Mouse (Mus musculus) liver, embryonic 11.5 days (tissue): ENCODE measurements around the gene Kif26a. TPM values are rescaled to one million over a fixed set of nuclear protein-coding genes. Genes with fewer than 3 reads are reported as not detected.

ENCODE experiments used
- ATAC-seq: fragments of 200-750 bp; cut with Nextera tagmentation; replicated peaks from 2 replicates; pipeline ENCODE4 v1.8.0; 2017; ENCODE audit warnings: moderate number of reproducible peaks, mild to moderate bottlenecking, moderate TSS enrichment, moderate library complexity; ENCODE audit not compliant: low FRiP score
- DNase-seq: peaks from one replicate; pipeline ENCODE4 v3.0.0-alpha.2; 2017; ENCODE audit warnings: low spot score
- H3K27ac ChIP-seq: fragments of 300-500 bp; sonication (generic); 2 replicates; pipeline ENCODE4 v1.5.1; 2014; ENCODE audit warnings: mild to moderate bottlenecking, low read depth, low read length, control low read depth
- H3K27me3 ChIP-seq: fragments of 300-500 bp; sonication (generic); replicated peaks from 2 replicates; pipeline ENCODE4 v1.6.1; 2014; ENCODE audit warnings: low read length, mixed read lengths; ENCODE audit not compliant: control insufficient read depth, insufficient read depth
- H3K36me3 ChIP-seq: fragments of 300-500 bp; sonication (generic); 2 replicates; pipeline ENCODE4 v1.6.1; 2014; ENCODE audit warnings: mild to moderate bottlenecking, low read length, moderate library complexity, mixed read lengths; ENCODE audit not compliant: control insufficient read depth, insufficient read depth
- H3K4me1 ChIP-seq: fragments of 300-500 bp; sonication (generic); replicated peaks from 2 replicates; pipeline ENCODE4 v1.6.1; 2014; ENCODE audit warnings: low read length, mixed read lengths; ENCODE audit not compliant: control insufficient read depth, insufficient read depth
- H3K4me2 ChIP-seq: fragments of 300-500 bp; sonication (generic); 2 replicates; pipeline ENCODE4 v1.6.1; 2014; ENCODE audit warnings: mild to moderate bottlenecking, control low read depth, moderate library complexity
- H3K4me3 ChIP-seq: fragments of 300-500 bp; sonication (generic); 2 replicates; pipeline ENCODE4 v1.5.1; 2014; ENCODE audit warnings: low read depth, low read length, control low read depth
- H3K9ac ChIP-seq: fragments of 300-500 bp; sonication (generic); 2 replicates; pipeline ENCODE4 v1.6.1; 2014; ENCODE audit warnings: low read depth, low read length, control low read depth
- H3K9me3 ChIP-seq: fragments of 300-500 bp; sonication (generic); 2 replicates; pipeline ENCODE4 v1.6.1; 2016; ENCODE audit warnings: low read length, inconsistent platforms, mixed read lengths; ENCODE audit not compliant: control insufficient read depth
- WGBS: fragments of 180-500 bp; shearing (Covaris S2); extraction: QIAGEN DNeasy Blood & Tissue Kit; methylation state at CpG from one replicate; pipeline ENCODE4 v1.1.7; 2014; 5-methylcytosine and 5-hydroxymethylcytosine counted together
- polyA plus RNA-seq: library from polyadenylated mRNA; unstranded; fragments of >200 nt; fragmentation: Nextera tagmentation; extraction: Ambion mirVana; gene quantifications from 2 replicates; pipeline ENCODE4 v1.2.1, GENCODE M21; 2014

The Kif26a gene
- polyA plus RNA-seq, 1 experiment from 2014 or later: 0.59 TPM

DNA sequence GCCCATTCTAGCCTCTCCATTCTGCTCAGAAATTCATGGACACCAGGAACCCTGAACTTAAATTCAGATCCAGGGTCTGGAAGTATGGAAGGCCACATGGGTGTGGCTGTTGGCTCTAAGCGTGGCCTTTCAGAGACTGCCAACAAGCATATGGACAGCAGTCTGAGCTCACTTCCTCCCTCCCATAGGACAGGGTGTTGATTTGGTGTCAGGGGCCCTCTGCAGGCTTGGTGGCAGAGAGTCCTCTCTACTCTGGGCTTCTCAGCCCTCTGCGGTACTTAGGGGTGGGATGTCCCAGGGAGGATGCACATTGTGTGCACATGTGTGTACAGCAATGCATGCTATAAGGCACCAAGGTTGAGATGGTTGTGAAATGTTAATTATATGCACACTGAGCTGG, 54.0 kb downstream of the Kif26a start:
- Histone ChIP-seq H3K27me3 (peaks cover 3% of the 10 kb centered on the region; the same call in 1 of the 2 replicates), H3K36me3 (no peaks in the 10 kb centered on the region), H3K9me3 (no peaks in the 10 kb centered on the region), H3K9ac (no peak overlapping the region), H3K4me2 (no peak overlapping the region), H3K4me1 (no peaks in the 10 kb centered on the region), H3K4me3 (no peak overlapping the region), H3K27ac (no peak overlapping the region)
- no peak for ATAC-seq
- WGBS: 58% methylated on average over 2 of the region's 2 CpGs
- no peak for DNase-seq

- Histone ChIP-seq H3K36me3 (no peaks in the 10 kb centered on the region), H3K4me2 (no peak overlapping the region), H3K4me3 (no peak overlapping the region), H3K9me3 (no peaks in the 10 kb centered on the region), H3K27ac (no peak overlapping the region), H3K27me3 (0 out of 2 replicates have a peak, but pooled peaks cover 4% of the 10 kb centered on the region), H3K4me1 (no peaks in the 10 kb centered on the region), H3K9ac (no peak overlapping the region)
- DNase-seq (no peak), ATAC-seq (no peak)
- 77% methylated on average over 2 of the region's 2 CpGs for WGBS
Observed at GRCm38 (mm10) chr12:112207163-112207562, 61.2 kb downstream of the Kif26a start.

- Histone ChIP-seq H3K27me3 (0 out of 2 replicates have a peak, but pooled peaks cover 4% of the 10 kb centered on the region), H3K9me3 (no peaks in the 10 kb centered on the region), H3K36me3 (no peaks in the 10 kb centered on the region), H3K9ac (no peak overlapping the region), H3K4me1 (no peaks in the 10 kb centered on the region), H3K4me3 (no peak overlapping the region), H3K4me2 (no peak overlapping the region), H3K27ac (no peak overlapping the region)
- 61% methylated on average over 4 of the region's 4 CpGs for WGBS
- DNase-seq (no peak), ATAC-seq (no peak)
Observed at GRCm38 (mm10) chr12:112207734-112208133, 61.7 kb downstream of the Kif26a start.

- Histone ChIP-seq H3K27me3 (0 out of 2 replicates have a peak, but pooled peaks cover 6% of the 10 kb centered on the region), H3K4me1 (no peaks in the 10 kb centered on the region), H3K9me3 (no peaks in the 10 kb centered on the region), H3K4me2 (no peak overlapping the region), H3K9ac (no peak overlapping the region), H3K4me3 (no peak overlapping the region), H3K36me3 (no peaks in the 10 kb centered on the region), H3K27ac (no peak overlapping the region)
- WGBS: 71% methylated on average over 12 of the region's 13 CpGs
- ATAC-seq: no peak
- no peak for DNase-seq
Observed at GRCm38 (mm10) chr12:112210622-112211021, 64.6 kb downstream of the Kif26a start.

- Histone ChIP-seq H3K27ac (no peak overlapping the region), H3K27me3 (0 out of 2 replicates have a peak, but pooled peaks cover 6% of the 10 kb centered on the region), H3K4me3 (no peak overlapping the region), H3K4me2 (no peak overlapping the region), H3K36me3 (no peaks in the 10 kb centered on the region), H3K9me3 (no peaks in the 10 kb centered on the region), H3K4me1 (no peaks in the 10 kb centered on the region), H3K9ac (no peak overlapping the region)
- ATAC-seq: no peak
- DNase-seq: no peak
- 45% methylated on average over 13 of the region's 13 CpGs for WGBS
Observed at GRCm38 (mm10) chr12:112214441-112214857, 68.4 kb downstream of the Kif26a start.

DNA sequence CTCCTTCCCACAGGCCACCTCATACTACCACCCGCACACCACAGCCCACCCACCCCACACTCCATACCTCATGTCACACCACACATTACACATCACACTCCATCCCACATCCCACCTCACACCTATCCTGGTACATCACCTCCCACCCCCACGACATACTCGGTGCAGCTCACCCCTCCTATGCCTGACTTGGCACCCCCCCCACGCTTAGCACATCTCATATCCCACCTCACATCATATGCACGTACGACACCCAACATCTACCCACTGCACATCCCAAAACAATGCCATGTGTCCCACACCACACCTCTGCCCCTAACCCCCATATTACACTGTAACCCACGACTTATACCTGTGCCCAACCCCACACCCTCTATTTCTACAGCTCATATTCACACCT, 69.5 kb downstream of the Kif26a start:
- no peak overlapping the region for H3K4me2 ChIP-seq
- DNase-seq: no peak
- no peaks in the 10 kb centered on the region for H3K4me1 ChIP-seq
- no peak overlapping the region for H3K27ac ChIP-seq
- H3K27me3 ChIP-seq: 0 out of 2 replicates have a peak, but pooled peaks cover 2% of the 10 kb centered on the region
- no peaks in the 10 kb centered on the region for H3K9me3 ChIP-seq
- WGBS: 82% methylated on average over 7 of the region's 7 CpGs
- no peak overlapping the region for H3K4me3 ChIP-seq
- no peak overlapping the region for H3K9ac ChIP-seq
- no peaks in the 10 kb centered on the region for H3K36me3 ChIP-seq
- no peak; the same call in 1 of the 2 replicates for ATAC-seq

DNA sequence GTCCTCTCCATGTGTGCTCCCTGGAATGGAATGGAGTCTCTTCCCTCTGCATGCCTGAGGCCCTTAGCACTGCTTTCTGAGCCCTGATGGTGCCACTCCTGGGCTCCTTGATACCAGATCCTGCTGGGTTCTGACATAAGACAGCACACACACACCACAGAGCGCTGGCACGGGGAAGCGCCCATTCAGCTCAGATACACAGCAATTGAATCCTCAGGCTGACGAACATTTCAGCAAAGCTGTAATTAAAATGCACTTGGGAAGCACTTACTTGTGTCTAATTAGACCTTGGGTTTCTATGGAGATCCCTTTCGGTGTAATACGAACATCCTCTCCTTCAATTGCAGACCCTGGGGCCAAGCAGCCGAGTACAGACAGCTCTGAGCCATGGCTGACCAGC, 71.0 kb downstream of the Kif26a start:
- ATAC-seq (no peak), DNase-seq (no peak)
- H3K4me1 ChIP-seq: no peaks in the 10 kb centered on the region

DNA sequence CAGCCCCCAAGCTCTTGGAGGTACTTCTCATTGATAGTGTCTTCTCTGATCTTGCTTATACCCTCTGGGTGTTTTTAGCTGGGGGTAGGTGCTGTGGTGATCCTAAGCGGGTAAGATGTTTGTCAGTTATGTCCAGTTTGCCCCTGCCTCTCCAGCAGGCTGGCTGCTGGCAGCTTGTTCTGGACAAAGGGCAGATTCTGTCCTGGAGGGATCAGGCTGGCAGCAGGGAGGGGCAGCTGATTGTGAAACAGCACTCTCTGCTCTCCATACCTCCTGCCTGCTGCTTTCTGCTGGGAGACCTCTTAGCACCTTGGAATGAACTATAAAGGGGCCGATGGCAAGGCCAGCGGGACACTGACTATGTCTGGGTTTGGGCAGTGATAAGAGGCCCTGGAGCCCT, 71.7 kb downstream of the Kif26a start:
- H3K27me3 ChIP-seq: 0 out of 2 replicates have a peak, but pooled peaks cover 2% of the 10 kb centered on the region
- H3K4me1 ChIP-seq: no peaks in the 10 kb centered on the region
- no peak for DNase-seq
- H3K4me2 ChIP-seq: no peak overlapping the region
- no peak for ATAC-seq
- H3K9me3 ChIP-seq: no peaks in the 10 kb centered on the region
- no peak overlapping the region for H3K27ac ChIP-seq
- WGBS: 41% methylated on average over 3 of the region's 3 CpGs
- no peak overlapping the region for H3K4me3 ChIP-seq
- H3K9ac ChIP-seq: no peak overlapping the region
- H3K36me3 ChIP-seq: no peaks in the 10 kb centered on the region

More for the DNA sequence above, 71.0 kb downstream of the Kif26a start:
- no peak overlapping the region for H3K9ac ChIP-seq
- no peak overlapping the region for H3K4me2 ChIP-seq
- H3K27me3 ChIP-seq: 0 out of 2 replicates have a peak, but pooled peaks cover 2% of the 10 kb centered on the region
- no peak overlapping the region for H3K27ac ChIP-seq
- H3K4me3 ChIP-seq: no peak overlapping the region
- H3K36me3 ChIP-seq: no peaks in the 10 kb centered on the region
- WGBS: 72% methylated on average over 7 of the region's 7 CpGs
- no peaks in the 10 kb centered on the region for H3K9me3 ChIP-seq

DNA sequence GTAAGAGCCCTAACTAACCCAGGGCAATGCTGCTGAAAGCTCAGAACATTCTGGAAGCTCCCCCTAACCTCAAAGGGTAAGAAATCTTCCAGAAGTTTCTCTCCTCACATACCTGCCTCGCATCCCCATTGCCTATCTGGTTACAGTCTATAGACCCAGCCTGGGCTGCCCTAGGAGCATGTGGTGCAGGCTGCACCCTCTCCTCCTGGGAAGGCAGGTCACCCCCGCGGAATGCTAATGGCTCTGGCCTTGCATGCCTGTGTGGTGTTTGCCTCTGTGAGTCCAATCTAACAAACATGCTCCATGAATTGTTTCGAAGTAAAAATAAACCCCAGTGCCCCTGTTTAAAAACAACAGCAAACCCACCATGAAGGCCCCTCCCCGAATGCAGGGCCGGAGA, 75.3 kb downstream of the Kif26a start:
- H3K4me1 ChIP-seq: 0 out of 2 replicates have a peak, but pooled peaks cover 5% of the 10 kb centered on the region
- H3K9me3 ChIP-seq: no peaks in the 10 kb centered on the region
- 62% methylated on average over 6 of the region's 6 CpGs for WGBS
- ATAC-seq (no peak), DNase-seq (no peak)
- no peaks in the 10 kb centered on the region for H3K36me3 ChIP-seq
- H3K4me3 ChIP-seq: no peak overlapping the region
- H3K27me3 ChIP-seq: no peaks in the 10 kb centered on the region
- H3K9ac ChIP-seq: no peak overlapping the region
- H3K4me2 ChIP-seq: no peak overlapping the region
- no peak overlapping the region for H3K27ac ChIP-seq
